Mouse (Mus musculus) adrenal gland, postnatal 4 days (tissue): ENCODE results near the gene Tomm22. TPM values are rescaled to one million over a fixed set of nuclear protein-coding genes. Genes with fewer than 3 reads are reported as not detected.

ENCODE experiments used
- DNase-seq, 2 experiments: peaks; one replicate each; pipeline ENCODE4 v3.0.0; 2021 to 2022; ENCODE audit warnings: low spot score in 2 of 2, mixed read lengths in 2 of 2
- total RNA-seq, 2 experiments: library from RNA; stranded (reverse); gene quantifications; 2 replicates each; pipeline ENCODE4 v1.2.3; 2021

Gene Tomm22
- total RNA-seq, 2 experiments from 2014 or later, result 150 to 153 TPM

DNA sequence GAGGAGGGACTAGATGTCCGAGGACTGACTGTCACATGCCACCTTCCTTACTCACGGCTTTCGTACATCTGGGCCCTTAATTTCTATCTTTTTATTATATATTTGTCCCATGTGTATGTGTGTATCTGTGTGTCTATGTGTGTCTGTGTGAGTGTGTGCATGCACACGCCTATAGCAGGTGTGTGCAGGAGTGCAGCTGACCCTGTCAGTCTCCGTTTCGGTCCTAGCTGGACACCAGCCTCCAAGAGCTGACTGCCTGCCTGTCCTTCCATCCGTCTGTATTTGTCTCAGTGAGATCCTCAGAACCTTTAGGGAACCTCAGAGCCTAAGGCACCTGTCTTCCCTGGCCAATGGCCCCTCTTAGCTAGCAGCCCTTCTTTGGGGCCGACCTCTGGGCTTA, 49.6 kb downstream of the Tomm22 start:
- no peak for DNase-seq

- DNase-seq, result no peak
Observed at GRCm38 (mm10) chr15:79720796-79721195, 50.1 kb downstream of the Tomm22 start.

Other genes with a start within 250 kb of the Tomm22 start
- gene Csnk1e, start 215.3 kb upstream of the Tomm22 start, total RNA-seq, result 100 to 1,000 TPM; 108 to 111 TPM
- gene Kcnj4, start 165.6 kb upstream of the Tomm22 start, total RNA-seq, result under 1 TPM; 0.22 to 0.28 TPM
- gene Kdelr3, start 154.4 kb upstream of the Tomm22 start, total RNA-seq, result 10 to 100 TPM; 13.0 to 13.2 TPM
- 100 to 1,000 TPM; 457 to 487 TPM for gene Ddx17, start 124.1 kb upstream of the Tomm22 start, total RNA-seq
- gene Dmc1, start 65.8 kb upstream of the Tomm22 start, total RNA-seq, result 1 to 10 TPM; 5.1 to 5.7 TPM
- 1 to 10 TPM; 5.3 to 5.6 TPM for gene Fam227a, start 11.9 kb upstream of the Tomm22 start, total RNA-seq
- 10 to 100 TPM; 27.4 to 32.6 TPM for gene Cby1, start 11.7 kb upstream of the Tomm22 start, total RNA-seq
- 10 to 100 TPM; 29.3 to 33.5 TPM for gene Josd1, start 17.1 kb downstream of the Tomm22 start, total RNA-seq
- 10 to 100 TPM; 32.4 to 37.0 TPM for gene Gtpbp1, start 20.0 kb downstream of the Tomm22 start, total RNA-seq
- 10 to 100 TPM; 53.3 to 56.7 TPM for gene Sun2, start 71.7 kb downstream of the Tomm22 start, total RNA-seq
- gene Dnal4, start 107.0 kb downstream of the Tomm22 start, total RNA-seq, result 10 to 100 TPM; 25.3 to 25.6 TPM
- gene Nptxr, start 133.9 kb downstream of the Tomm22 start, total RNA-seq, result 10 to 100 TPM; 17.2 to 17.3 TPM
- 1 to 10 TPM; 3.7 to 4.2 TPM for gene Npcd, start 163.4 kb downstream of the Tomm22 start, total RNA-seq
- gene Cbx6, start 163.8 kb downstream of the Tomm22 start, total RNA-seq, result 100 to 1,000 TPM; 105 TPM
- 10 to 100 TPM; 28.4 to 33.4 TPM for gene Apobec3, start 220.8 kb downstream of the Tomm22 start, total RNA-seq